Mouse (Mus musculus): ENCODE results near the gene Rasgrp2. TPM values are rescaled to one million over a fixed set of nuclear protein-coding genes. Genes with fewer than 3 reads are reported as not detected.

Gene Rasgrp2
- 38.9 and 50.2 TPM in 2 replicates for polyA plus RNA-seq (2012; ENCODE audit: insufficient read depth, insufficient read length, missing spikeins)

- Histone ChIP-seq H3K27ac (replicated peaks; ENCODE audit: low read depth, low read length) (peak within 1 kb of the TSS; percentile 94), H3K4me3 (ENCODE audit: insufficient read depth, low read depth, low read length) (peak within 1 kb of the TSS; percentile 78), H3K4me1 (ENCODE audit: control insufficient read depth, insufficient read depth, insufficient read length, low read length) (peaks cover 2% of the 10 kb centered on the region; the same call in 1 of the 2 replicates)
These were observed at the start of gene Rasgrp2 for GRCm38 (mm10) chr19:6399285-6400095. Rasgrp2 (plus strand) TSS chr19:6399340.

- Histone ChIP-seq H3K4me1 (ENCODE audit: control insufficient read depth, insufficient read depth, insufficient read length, low read length) (no peaks in the 10 kb centered on the region), H3K4me3 (ENCODE audit: insufficient read depth, low read depth, low read length) (no peak overlapping the region)
These were observed 47.6 kb upstream of the Rasgrp2 start for GRCm38 (mm10) chr19:6351431-6352106.

GRCm38 (mm10) chr19:6352107-6352505, 47.0 kb upstream of the Rasgrp2 start:
- Histone ChIP-seq H3K4me1 (ENCODE audit: control insufficient read depth, insufficient read depth, insufficient read length, low read length) (no peaks in the 10 kb centered on the region), H3K27ac (replicated peaks; ENCODE audit: low read depth, low read length) (no peak overlapping the region), H3K4me3 (ENCODE audit: insufficient read depth, low read depth, low read length) (no peak overlapping the region)

More at GRCm38 (mm10) chr19:6351431-6352106, 47.6 kb upstream of the Rasgrp2 start:
- H3K27ac ChIP-seq (replicated peaks; ENCODE audit: low read depth, low read length), result no peak overlapping the region

- Histone ChIP-seq H3K4me1 (ENCODE audit: control insufficient read depth, insufficient read depth, insufficient read length, low read length) (no peaks in the 10 kb centered on the region), H3K4me3 (ENCODE audit: insufficient read depth, low read depth, low read length) (no peak overlapping the region), H3K27ac (replicated peaks; ENCODE audit: low read depth, low read length) (no peak overlapping the region)
These were observed 45.1 kb upstream of the Rasgrp2 start for GRCm38 (mm10) chr19:6354030-6354429.

- no peak overlapping the region for H3K4me3 ChIP-seq (ENCODE audit: insufficient read depth, low read depth, low read length)
- 0 out of 2 replicates have a peak, but pooled peaks cover 2% of the 10 kb centered on the region for H3K4me1 ChIP-seq (ENCODE audit: control insufficient read depth, insufficient read depth, insufficient read length, low read length)
These were observed 37.8 kb upstream of the Rasgrp2 start for GRCm38 (mm10) chr19:6361291-6361690.

GRCm38 (mm10) chr19:6363091-6363410, 36.1 kb upstream of the Rasgrp2 start:
- Histone ChIP-seq H3K4me1 (ENCODE audit: control insufficient read depth, insufficient read depth, insufficient read length, low read length) (0 out of 2 replicates have a peak, but pooled peaks cover 2% of the 10 kb centered on the region), H3K4me3 (ENCODE audit: insufficient read depth, low read depth, low read length) (peak overlapping the region; percentile 57), H3K27ac (replicated peaks; ENCODE audit: low read depth, low read length) (peak overlapping the region; percentile 84)

More at GRCm38 (mm10) chr19:6361291-6361690, 37.8 kb upstream of the Rasgrp2 start:
- H3K27ac ChIP-seq (replicated peaks; ENCODE audit: low read depth, low read length), result no peak overlapping the region

- Histone ChIP-seq H3K4me3 (ENCODE audit: insufficient read depth, low read depth, low read length) (peak within 1 kb of the TSS; percentile 99), H3K27ac (replicated peaks; ENCODE audit: low read depth, low read length) (peak within 1 kb of the TSS; percentile 95), H3K4me1 (ENCODE audit: control insufficient read depth, insufficient read depth, insufficient read length, low read length) (0 out of 2 replicates have a peak, but pooled peaks cover 2% of the 10 kb centered on the region)
These were observed 35.5 kb upstream of the Rasgrp2 start, which contains the start of gene Sf1 for GRCm38 (mm10) chr19:6363411-6364240. Sf1 (plus strand) TSS chr19:6363690.

GRCm38 (mm10) chr19:6364317-6364725, 34.8 kb upstream of the Rasgrp2 start:
- Histone ChIP-seq H3K4me3 (ENCODE audit: insufficient read depth, low read depth, low read length) (peak overlapping the region; percentile 99), H3K4me1 (ENCODE audit: control insufficient read depth, insufficient read depth, insufficient read length, low read length) (0 out of 2 replicates have a peak, but pooled peaks cover 2% of the 10 kb centered on the region)

GRCm38 (mm10) chr19:6364842-6365241, 34.3 kb upstream of the Rasgrp2 start:
- H3K27ac ChIP-seq (replicated peaks; ENCODE audit: low read depth, low read length), result no peak overlapping the region

More at GRCm38 (mm10) chr19:6364317-6364725, 34.8 kb upstream of the Rasgrp2 start:
- H3K27ac ChIP-seq (replicated peaks; ENCODE audit: low read depth, low read length), result peak overlapping the region; percentile 95

GRCm38 (mm10) chr19:6370175-6370574, 29.0 kb upstream of the Rasgrp2 start:
- H3K27ac ChIP-seq (replicated peaks; ENCODE audit: low read depth, low read length), result no peak overlapping the region
- H3K4me3 ChIP-seq (ENCODE audit: insufficient read depth, low read depth, low read length), result no peak overlapping the region
- no peaks in the 10 kb centered on the region for H3K4me1 ChIP-seq (ENCODE audit: control insufficient read depth, insufficient read depth, insufficient read length, low read length)

More at GRCm38 (mm10) chr19:6364842-6365241, 34.3 kb upstream of the Rasgrp2 start:
- Histone ChIP-seq H3K4me1 (ENCODE audit: control insufficient read depth, insufficient read depth, insufficient read length, low read length) (0 out of 2 replicates have a peak, but pooled peaks cover 2% of the 10 kb centered on the region), H3K4me3 (ENCODE audit: insufficient read depth, low read depth, low read length) (peak overlapping the region; percentile 99)

GRCm38 (mm10) chr19:6372433-6372832, 26.7 kb upstream of the Rasgrp2 start:
- H3K4me1 ChIP-seq (ENCODE audit: control insufficient read depth, insufficient read depth, insufficient read length, low read length), result no peaks in the 10 kb centered on the region
- no peak overlapping the region for H3K4me3 ChIP-seq (ENCODE audit: insufficient read depth, low read depth, low read length)
- no peak overlapping the region for H3K27ac ChIP-seq (replicated peaks; ENCODE audit: low read depth, low read length)

GRCm38 (mm10) chr19:6373539-6374400, 25.4 kb upstream of the Rasgrp2 start:
- Histone ChIP-seq H3K4me1 (ENCODE audit: control insufficient read depth, insufficient read depth, insufficient read length, low read length) (no peaks in the 10 kb centered on the region), H3K4me3 (ENCODE audit: insufficient read depth, low read depth, low read length) (no peak overlapping the region), H3K27ac (replicated peaks; ENCODE audit: low read depth, low read length) (no peak overlapping the region)

GRCm38 (mm10) chr19:6374571-6374970, 24.6 kb upstream of the Rasgrp2 start:
- no peak overlapping the region for H3K4me3 ChIP-seq (ENCODE audit: insufficient read depth, low read depth, low read length)
- H3K4me1 ChIP-seq (ENCODE audit: control insufficient read depth, insufficient read depth, insufficient read length, low read length), result no peaks in the 10 kb centered on the region
- no peak overlapping the region for H3K27ac ChIP-seq (replicated peaks; ENCODE audit: low read depth, low read length)
